Mouse (Mus musculus) urinary bladder, postnatal 36 days (tissue): ENCODE measurements around the gene Dnajc16.
A peak's percentile ranks its signal among the peaks of the same experiment; 100 is the strongest.
"Not testable (repeated sequence)": the region's sequence is repeated elsewhere in the genome, so short reads cannot be mapped to it uniquely, and the experiment has no call there.

ENCODE experiments used
- DNase-seq, 2 experiments: peaks; one replicate each; pipeline ENCODE4 v3.0.0; 2022; ENCODE audit warnings: low spot score in 2 of 2, mixed read lengths in 1 of 2

The Dnajc16 gene

GRCm38 (mm10) chr4:141796356-141796755 is 5.6 kb upstream of the Dnajc16 start:
- DNase-seq = no peak

- no peak for DNase-seq
These were observed 3.4 kb upstream of the Dnajc16 start for GRCm38 (mm10) chr4:141794152-141794535.

GRCm38 (mm10) chr4:141793282-141794151 is 2.8 kb upstream of the Dnajc16 start, which contains the start of gene Casp9:
Casp9 (plus strand) TSS chr4:141793612.
- peak; percentile 99 for DNase-seq

- peak in 1 of 2 experiments; percentile 8 for DNase-seq
These were observed 2.0 kb upstream of the Dnajc16 start for GRCm38 (mm10) chr4:141792554-141793281.

DNA sequence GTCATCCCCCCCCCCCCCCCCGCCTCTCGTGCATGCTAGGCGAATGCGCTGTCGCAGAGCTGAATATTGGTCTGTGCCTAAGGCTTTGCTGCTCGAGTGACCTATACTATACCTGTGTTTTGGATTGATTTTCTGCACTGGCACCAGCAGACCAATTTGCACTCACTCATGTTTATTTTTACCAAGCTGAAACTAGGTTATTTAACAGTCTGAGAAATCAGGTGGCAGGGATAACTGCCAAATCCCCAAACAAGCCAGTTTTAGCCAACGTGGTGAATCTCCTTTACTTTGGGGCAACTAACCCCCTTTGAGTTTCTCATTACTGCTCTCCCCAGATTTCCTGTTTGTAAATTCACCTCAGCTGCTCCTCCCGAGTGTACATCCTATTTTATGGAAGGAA is 1.2 kb upstream of the Dnajc16 start:
- no peak for DNase-seq

DNA sequence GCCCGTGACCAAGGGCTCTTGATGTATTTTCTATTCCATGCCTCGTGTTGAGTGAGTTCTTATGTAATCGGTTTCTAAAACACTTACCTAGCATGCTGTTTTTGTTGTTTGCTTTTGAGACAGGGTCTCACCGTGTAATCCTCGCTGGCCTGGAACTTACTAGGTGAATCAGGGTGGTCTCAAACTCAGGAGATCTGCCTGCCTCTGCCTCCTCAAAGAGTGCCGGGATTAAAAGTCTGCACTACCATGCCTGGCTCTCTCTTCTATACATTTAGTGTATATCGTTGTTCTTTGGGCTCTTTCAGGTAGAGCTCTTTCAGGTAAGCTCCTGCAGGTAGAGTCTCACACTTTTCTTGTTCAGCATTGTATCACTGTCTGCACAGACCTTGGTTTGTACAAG is 755 bp upstream of the Dnajc16 start:
- no peak for DNase-seq

- DNase-seq = no peak
These were observed 1.0 kb downstream of the Dnajc16 start for GRCm38 (mm10) chr4:141789564-141790218.

- no peak for DNase-seq
These were observed 3.3 kb downstream of the Dnajc16 start for GRCm38 (mm10) chr4:141787462-141787861.

DNA sequence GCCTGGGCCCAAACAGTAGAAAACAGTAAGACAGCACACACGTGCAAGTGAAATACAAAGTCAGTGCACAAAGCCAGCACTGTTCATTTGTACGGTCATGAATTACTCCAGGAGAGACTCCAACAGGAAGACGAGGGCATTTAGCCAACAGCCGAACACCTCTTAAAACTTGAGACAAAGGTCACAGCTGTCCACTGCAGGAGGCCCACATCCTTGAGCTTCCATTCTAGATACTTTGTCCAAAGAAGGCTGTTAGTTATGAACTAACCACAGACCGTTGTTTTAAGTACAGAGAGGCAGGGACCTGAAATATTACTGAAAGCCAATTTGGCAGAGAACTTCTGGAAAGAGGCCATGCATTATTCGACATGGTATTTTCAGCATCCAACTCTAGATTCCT is 3.7 kb downstream of the Dnajc16 start:
- DNase-seq = no peak

- DNase-seq = no peak
These were observed 4.6 kb downstream of the Dnajc16 start for GRCm38 (mm10) chr4:141786141-141786540.

- no peak for DNase-seq
These were observed 5.9 kb downstream of the Dnajc16 start for GRCm38 (mm10) chr4:141784835-141785234.

- DNase-seq = no peak
These were observed 9.3 kb downstream of the Dnajc16 start for GRCm38 (mm10) chr4:141781201-141781985.

DNA sequence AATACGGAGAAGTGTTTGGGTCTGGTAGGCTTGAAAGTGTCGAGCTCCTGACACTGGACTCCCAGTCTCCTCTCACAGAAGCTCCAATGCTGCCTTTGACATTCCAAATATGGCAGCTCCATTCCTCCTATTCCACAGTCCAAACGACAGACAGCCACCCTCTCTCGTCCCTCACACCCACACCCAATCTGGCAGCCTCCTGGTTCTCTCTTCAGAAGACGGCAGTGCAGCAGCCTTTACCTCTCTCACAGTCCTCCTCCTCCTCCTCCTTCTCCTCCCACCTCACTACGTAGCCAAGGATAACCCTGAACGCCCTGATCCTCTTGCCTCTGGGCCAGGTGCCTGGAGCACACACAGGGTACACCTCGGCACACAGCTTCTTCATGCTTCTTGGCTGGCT is 10.9 kb downstream of the Dnajc16 start:
- no peak for DNase-seq

- not testable (repeated sequence) for DNase-seq
These were observed 17.7 kb downstream of the Dnajc16 start for GRCm38 (mm10) chr4:141773019-141773418.

DNA sequence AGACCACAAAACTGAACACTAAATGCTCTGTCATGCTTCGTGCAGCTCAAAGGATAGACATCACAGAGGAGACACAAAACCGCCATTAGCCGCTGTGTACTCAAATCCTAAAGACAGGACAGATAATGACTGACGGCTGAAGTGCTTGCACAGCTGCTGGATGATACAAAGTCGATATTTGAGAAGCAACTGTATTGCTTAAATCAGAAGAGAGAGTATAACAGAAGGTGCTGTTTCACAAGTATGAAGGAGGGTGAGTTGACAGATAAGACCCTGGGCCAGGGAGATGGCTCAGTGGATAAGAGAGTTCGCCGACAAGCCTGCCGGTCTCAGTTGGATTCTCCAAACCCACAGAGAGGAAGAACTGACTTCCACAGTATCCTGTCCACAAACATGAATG is 18.9 kb downstream of the Dnajc16 start:
- no peak for DNase-seq

DNA sequence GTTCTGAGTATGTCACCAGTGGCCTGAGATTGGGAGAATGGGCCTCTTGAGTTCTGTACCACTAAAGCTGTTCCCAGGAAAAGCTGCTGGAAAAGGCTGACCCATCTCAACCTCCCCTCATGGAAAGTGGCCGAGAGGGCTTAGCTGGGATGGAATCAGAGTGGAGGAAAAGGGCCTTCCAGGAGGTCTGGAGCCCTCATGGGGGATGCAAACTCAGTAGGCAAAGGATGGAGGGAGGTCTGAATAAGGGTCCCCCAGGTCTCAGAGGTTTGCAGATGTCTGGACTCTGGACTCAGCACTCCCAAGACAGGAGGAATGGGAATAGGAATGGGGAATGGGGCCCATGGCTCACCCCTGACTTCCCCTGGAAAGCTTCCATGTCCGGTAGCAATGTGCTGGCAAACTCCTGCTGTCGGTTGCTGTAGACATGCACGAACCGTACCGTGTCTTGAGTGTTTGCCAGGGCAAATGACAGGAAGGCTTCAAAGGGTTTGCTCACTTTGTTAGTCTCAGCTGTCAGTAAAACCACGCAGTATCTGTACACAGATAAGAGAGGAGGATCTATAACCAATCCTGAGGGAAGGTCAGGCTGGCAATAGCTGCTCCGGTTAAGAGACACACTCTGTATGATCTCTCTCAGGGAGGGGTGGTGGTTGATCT is 21.1 kb downstream of the Dnajc16 start:
- DNase-seq = no peak

DNA sequence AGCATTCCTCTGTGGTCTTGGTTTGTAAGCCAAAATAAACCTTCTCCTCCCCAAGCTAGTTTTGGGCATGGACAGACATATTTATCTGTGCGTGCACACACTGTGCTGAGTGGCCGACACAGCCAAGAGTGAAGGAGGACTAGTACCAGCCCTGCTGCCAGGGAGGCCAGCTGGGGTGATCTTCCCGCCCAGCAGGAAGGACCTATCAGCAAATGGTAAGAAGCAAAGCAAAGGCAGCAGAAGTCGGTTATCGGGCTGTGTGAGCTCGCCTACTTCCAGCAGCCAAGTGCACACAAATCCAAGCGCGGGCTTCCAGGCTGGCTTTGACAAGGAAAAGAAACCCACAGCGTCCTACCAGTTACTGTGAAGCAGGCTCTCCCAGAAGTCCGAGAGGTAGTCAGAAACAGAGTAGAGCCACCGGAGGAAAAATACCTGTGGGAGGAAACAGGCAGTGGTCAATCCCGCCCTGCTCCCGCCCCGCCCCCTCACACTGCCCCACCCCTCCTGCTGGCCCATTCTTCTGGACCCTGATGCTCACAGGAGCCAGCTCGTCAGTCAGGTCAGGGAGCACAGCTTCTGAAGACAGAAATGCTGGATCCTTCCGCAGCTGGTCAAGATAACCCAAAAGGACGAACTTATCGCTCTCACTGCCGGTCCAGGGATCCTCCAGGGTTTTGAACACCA is 23.2 kb downstream of the Dnajc16 start:
- peak in 1 of 2 experiments; percentile 44 for DNase-seq

GRCm38 (mm10) chr4:141766668-141767352 is 23.9 kb downstream of the Dnajc16 start:
- DNase-seq = no peak

- no peak for DNase-seq
These were observed 24.4 kb downstream of the Dnajc16 start for GRCm38 (mm10) chr4:141766316-141766667.

- DNase-seq = no peak
These were observed 25.7 kb downstream of the Dnajc16 start for GRCm38 (mm10) chr4:141765008-141765407.
